ENCODE assay signal across 9 mouse cellular contexts in the genomic region with DNA sequence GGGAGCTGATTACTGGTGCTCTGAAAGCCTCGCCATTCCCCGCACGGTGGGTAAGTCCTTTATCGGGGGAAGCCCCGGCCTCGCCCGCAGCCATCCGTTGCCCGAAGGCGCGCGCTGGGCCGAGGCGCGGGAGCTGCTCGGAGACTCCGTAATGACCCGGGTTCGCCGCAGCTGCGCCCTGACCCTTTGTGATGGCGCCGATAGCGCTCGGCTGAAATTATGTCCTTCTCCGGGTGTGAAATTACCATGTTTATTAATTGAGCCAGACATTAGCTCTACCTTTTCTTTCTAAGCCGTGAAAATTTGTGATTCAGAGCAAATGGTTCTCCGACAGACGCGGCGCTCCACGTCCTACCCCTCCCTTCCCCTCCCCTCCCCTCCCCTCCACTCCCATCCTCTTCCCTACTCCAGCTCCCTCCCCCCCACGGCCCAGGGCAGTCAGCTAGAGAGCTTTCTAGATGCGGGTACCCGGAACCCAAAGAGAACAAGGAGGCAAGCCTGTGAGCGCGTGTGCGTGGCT. TPM values are rescaled to one million over a fixed set of nuclear protein-coding genes. Genes with fewer than 3 reads are reported as not detected.
A peak's percentile ranks its signal among the peaks of the same experiment; 100 is the strongest.
DNase-seq lines count a peak whose midpoint lies in the region; ATAC-seq lines count a peak whose summit lies in the region.
"Had no signal": no experiment of that assay in that cellular context is flagged by ENCODE, and none has a peak within 500 bp of the region (broad histone marks: within the 10 kb centered on the region; RNA-seq: fewer than 3 reads in every experiment).

No protein-coding gene starts in this region.

- under 1% methylated on average over 38 of the region's 38 CpGs for WGBS in heart, embryonic 12.5 days
- under 1% methylated on average over 38 of the region's 38 CpGs for WGBS in hindbrain, embryonic 15.5 days

- no peaks in the 10 kb centered on the region for H3K36me3 ChIP-seq in heart, embryonic 12.5 days
- H3K36me3 ChIP-seq in hindbrain, embryonic 15.5 days: no peaks in the 10 kb centered on the region

- H3K9ac ChIP-seq in heart, embryonic 12.5 days: no peak overlapping the region
- no peak overlapping the region for H3K9ac ChIP-seq in hindbrain, embryonic 15.5 days

- H3K4me3 ChIP-seq in heart, embryonic 12.5 days: peak overlapping the region; percentile 32
- H3K4me3 ChIP-seq in hindbrain, embryonic 15.5 days: peak overlapping the region; percentile 35

- H3K27ac ChIP-seq in heart, embryonic 12.5 days (ENCODE audit: poor library complexity, severe bottlenecking): no peak overlapping the region
- peak overlapping the region; percentile 64 for H3K27ac ChIP-seq in hindbrain, embryonic 15.5 days (replicated peaks)

- DNase-seq in heart, postnatal 25 days (ENCODE audit: low spot score): no peak
- peak; percentile 71 for DNase-seq in embryo, embryonic 10.5 days (ENCODE audit: low spot score)
- DNase-seq in neural tube, embryonic 10.5 days (ENCODE audit: extremely low spot score, low spot score): peak; percentile 68
- DNase-seq in adrenal gland, adult 18-20 months (ENCODE audit: low spot score in 2 of 2): no peak
- no peak for DNase-seq in adrenal gland, postnatal 36 days
- DNase-seq in spleen, adult 12 weeks (ENCODE audit: low spot score): no peak

- intact Hi-C loops in heart, postnatal 25 days (cut with DNase I): no loop called here

- H3K4me1 ChIP-seq in heart, embryonic 12.5 days (replicated peaks): peaks cover 15% of the 10 kb centered on the region
- peaks cover 26% of the 10 kb centered on the region for H3K4me1 ChIP-seq in hindbrain, embryonic 15.5 days (replicated peaks)

- peaks cover 95% of the 10 kb centered on the region for H3K27me3 ChIP-seq in heart, embryonic 12.5 days (replicated peaks)
- peaks cover 79% of the 10 kb centered on the region for H3K27me3 ChIP-seq in hindbrain, embryonic 15.5 days

- ATAC-seq in heart, embryonic 12.5 days (ENCODE audit: insufficient number of reproducible peaks, low FRiP score): no peak
- ATAC-seq in hindbrain, embryonic 15.5 days (ENCODE audit: low FRiP score, low read depth): peak; percentile 62; the same call in 1 of the 2 replicates

- H3K9me3 ChIP-seq in heart, embryonic 12.5 days (replicated peaks): no peaks in the 10 kb centered on the region
- H3K9me3 ChIP-seq in hindbrain, embryonic 15.5 days: no peaks in the 10 kb centered on the region

- peak overlapping the region; percentile 58 for H3K4me2 ChIP-seq in heart, embryonic 12.5 days
- peak overlapping the region; percentile 55 for H3K4me2 ChIP-seq in hindbrain, embryonic 15.5 days
- H3K4me2 ChIP-seq: liver, embryonic 11.5 days had no signal

RNA-seq across cellular contexts. Expression of gene Tfap2a, which starts 34.1 kb away (rescaled TPM):
- 0.13 and 0.19 TPM in 2 replicates for polyA plus RNA-seq in heart, embryonic 12.5 days (2016; fragmentation: Nextera tagmentation; extraction: Ambion mirVana)
- total RNA-seq in heart, postnatal 25 days (2021): under 1 TPM; 0.14 to 0.23 TPM
- 10.5 and 11.5 TPM in 2 replicates for polyA plus RNA-seq in hindbrain, embryonic 15.5 days (2015; fragmentation: Nextera tagmentation; extraction: Ambion mirVana)
- under 1 TPM in 1 of 2 experiments, not detected in 1; 0.45 TPM for total RNA-seq in adrenal gland, adult 18-20 months (2021)
- total RNA-seq in adrenal gland, postnatal 36 days (2021): under 1 TPM; 0.20 TPM

Comparison
In these comparisons a context has a peak if more than half of its experiments do, and no peak if none do; other contexts are left out.
1. DNase-seq: peak in embryo, embryonic 10.5 days (single experiment) and neural tube, embryonic 10.5 days (single experiment); none in heart, postnatal 25 days (single experiment), adrenal gland, adult 18-20 months (0 of 2), adrenal gland, postnatal 36 days (0 of 2) and spleen, adult 12 weeks (single experiment).